ENCODE assay signal across 8 mouse cellular contexts in the genomic region with DNA sequence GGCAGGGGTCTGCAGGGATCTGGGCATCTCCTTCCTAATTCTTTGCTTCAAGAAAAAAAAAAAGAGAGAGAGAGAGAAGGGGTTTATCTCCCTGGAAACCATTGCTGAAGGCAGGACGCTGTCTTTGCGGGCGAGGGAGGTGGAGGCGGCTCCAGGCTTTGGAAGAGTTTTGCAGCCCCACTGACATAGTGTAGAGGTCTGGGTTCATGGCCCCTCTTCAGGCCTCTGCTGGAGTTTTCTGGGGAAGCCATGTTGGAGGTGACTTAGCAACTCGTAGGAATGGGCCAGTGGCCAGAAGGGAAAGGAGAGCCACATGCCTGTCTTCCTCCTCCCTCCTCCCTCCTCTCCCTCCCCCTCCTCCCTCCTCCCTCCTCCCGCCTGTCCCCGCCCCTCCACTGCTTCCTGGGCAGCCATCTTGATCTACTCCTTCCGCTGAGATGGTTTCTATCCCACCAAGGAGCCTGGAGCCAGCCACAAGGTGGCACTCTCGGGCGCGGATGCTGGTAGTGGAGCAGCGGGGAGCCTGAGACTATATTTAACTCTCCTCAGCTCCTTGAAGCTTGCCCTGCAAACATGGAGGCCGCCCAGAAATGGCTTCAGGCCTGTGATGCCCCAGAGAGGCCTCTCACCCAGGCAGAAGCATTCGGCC. TPM values are rescaled to one million over a fixed set of nuclear protein-coding genes. Genes with fewer than 3 reads are reported as not detected.
DNase-seq lines count a peak whose midpoint lies in the region; ATAC-seq and TF ChIP-seq lines count a peak whose summit lies in the region.

No protein-coding gene starts in this region.

- intact Hi-C loops in left cerebral cortex, adult 2 months (cut with DNase I) = loop anchor here (1.0 kb wide), 1 partner anchor 78 kb away; no protein-coding TSS in a partner anchor

- no peak overlapping the region for H3K27ac ChIP-seq in left cerebral cortex, adult 2 months

- peak; percentile 55 for TF ChIP-seq CTCF in left cerebral cortex, adult 2 months (IDR thresholded peaks at IDR 0.05)

- ATAC-seq in common myeloid progenitor, adult 5-6 weeks (replicated peaks; ENCODE audit: low read depth, poor library complexity, severe bottlenecking) = peak; percentile 95
- peak; percentile 99 for ATAC-seq in megakaryocyte, adult 5-6 weeks (ENCODE audit: poor library complexity, severe bottlenecking)

- peak; percentile 85 for DNase-seq in WW6 (ENCODE audit: low read depth, low spot score)
- DNase-seq in gastrocnemius, adult 8-10 months (ENCODE audit: low spot score in 2 of 2) = peak; percentile 39 to 52
- DNase-seq in hindlimb bud, embryonic 11.5 days (ENCODE audit: extremely low spot score, low read depth, low spot score) = peak; percentile 67
- DNase-seq in left cerebral cortex, adult 2 months (ENCODE audit: extremely low spot score in 1 of 2, low spot score in 2 of 2) = peak; percentile 79 to 85
- DNase-seq in right cerebral cortex, postnatal 10 days (ENCODE audit: low spot score in 2 of 2) = peak; percentile 95 to 96
- DNase-seq in urinary bladder, postnatal 14 days (ENCODE audit: low spot score) = peak; percentile 93

- no peak overlapping the region for H3K4me3 ChIP-seq in left cerebral cortex, adult 2 months

RNA-seq across cellular contexts. Expression of gene Pard6b, which starts 47.5 kb away (rescaled TPM):
- total RNA-seq in common myeloid progenitor, adult 5-6 weeks (2017) = 0.41 and 1.2 TPM in 2 replicates
- 1 to 10 TPM in 3 of 4 experiments, under 1 TPM in 1; 0.73 to 1.8 (median 1.2) TPM for total RNA-seq in gastrocnemius, adult 8-10 months (2022)
- total RNA-seq in left cerebral cortex, adult 2 months (2021) = 1 to 10 TPM; 5.5 to 6.8 TPM
- total RNA-seq in megakaryocyte, adult 5-6 weeks (2015) = 0.30 TPM in 1 of 2 replicates, not detected in the other
- 0.26 TPM in 1 of 2 replicates, not detected in the other for total RNA-seq in megakaryocyte, adult 5-6 weeks (2017)

Comparison
In these comparisons a context has a peak if more than half of its experiments do, and no peak if none do; other contexts are left out.
1. DNase-seq: peak in every context shown above with its lines; median percentile 96 in right cerebral cortex, postnatal 10 days; 93 in urinary bladder, postnatal 14 days; 85 in WW6; 82 in left cerebral cortex, adult 2 months; 67 in hindlimb bud, embryonic 11.5 days; 46 in gastrocnemius, adult 8-10 months.